ENCODE assay signal across 8 mouse cellular contexts in the genomic region with DNA sequence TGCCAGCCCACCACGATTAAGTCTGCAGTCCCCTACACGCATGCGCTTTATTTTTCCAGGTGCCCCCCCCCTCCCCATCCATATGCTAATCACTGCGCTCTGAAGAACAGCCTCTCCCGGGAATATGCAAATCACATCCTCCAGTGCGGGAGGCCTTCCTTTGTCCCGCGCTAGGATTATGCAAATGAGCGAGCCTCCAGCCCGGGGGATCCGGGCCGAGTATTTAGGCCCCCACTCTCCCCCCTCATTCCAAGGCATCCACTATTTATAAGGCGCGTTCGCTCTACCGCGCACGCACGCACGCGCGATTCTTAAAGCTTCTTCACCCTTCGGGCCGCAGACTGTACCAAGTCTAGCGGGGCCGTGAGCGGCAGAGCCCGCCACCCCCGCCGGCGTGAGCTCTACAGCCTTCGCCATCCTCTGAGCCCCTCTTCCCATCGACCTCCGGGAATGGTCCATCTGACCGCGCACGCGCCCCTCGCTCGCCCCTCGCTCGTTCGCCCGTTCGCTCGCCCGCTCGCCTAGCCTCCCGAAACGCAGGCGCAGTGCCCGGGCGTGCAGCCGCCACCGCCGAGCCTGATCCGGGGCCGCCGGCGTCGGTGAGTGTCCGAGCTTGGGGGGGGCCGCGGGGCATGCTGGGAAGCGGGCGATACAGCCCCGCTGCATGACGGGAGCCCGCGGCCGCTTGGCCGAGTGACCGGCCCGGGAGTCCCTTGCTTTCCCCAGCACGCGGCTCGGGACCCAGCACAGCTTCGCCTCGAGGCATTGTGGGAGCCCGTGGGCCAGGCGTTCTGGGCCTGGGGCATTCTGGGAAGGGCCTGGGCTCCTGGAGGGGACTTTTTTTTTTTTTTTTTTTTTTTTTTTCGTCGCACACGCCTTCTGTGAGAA. TPM values are rescaled to one million over a fixed set of nuclear protein-coding genes. Genes with fewer than 3 reads are reported as not detected.
DNase-seq lines count a peak whose midpoint lies in the region; ATAC-seq and TF ChIP-seq lines count a peak whose summit lies in the region.

Gene Zfp428, plus strand, starts transcription at position 169 of the 888 bp plus-strand sequence.

- no peak for TF ChIP-seq CTCF in E14TG2a.4 (conservative IDR thresholded peaks at IDR 0.05; ENCODE audit: low read length)
- TF ChIP-seq CTCF in liver, embryonic 14.5 days (IDR thresholded peaks at IDR 0.05; ENCODE audit: low read depth): no peak

- under 1% methylated on average over 84 of the region's 84 CpGs for WGBS in forebrain, embryonic 10.5 days
- under 1% methylated on average over 75 of the region's 84 CpGs for WGBS in heart, embryonic 14.5 days
- WGBS in liver, embryonic 14.5 days (ENCODE audit: insufficient replicate concordance): under 1% methylated on average over 84 of the region's 84 CpGs
- under 1% methylated on average over 80 of the region's 84 CpGs for WGBS in neural tube, embryonic 11.5 days
- under 1% methylated on average over 84 of the region's 84 CpGs for WGBS in stomach, embryonic 16.5 days

- no peaks in the 10 kb centered on the region for H3K27me3 ChIP-seq in E14TG2a.4 (ENCODE audit: insufficient read depth, low read length)
- peaks cover 20% of the 10 kb centered on the region for H3K27me3 ChIP-seq in forebrain, embryonic 10.5 days (ENCODE audit: poor library complexity, severe bottlenecking)
- peaks cover 21% of the 10 kb centered on the region for H3K27me3 ChIP-seq in heart, embryonic 14.5 days (ENCODE audit: control insufficient read depth, insufficient read depth, low read length)
- peaks cover 12% of the 10 kb centered on the region for H3K27me3 ChIP-seq in liver, embryonic 14.5 days (ENCODE audit: control insufficient read depth, insufficient read depth, low read length)
- H3K27me3 ChIP-seq in neural tube, embryonic 11.5 days (ENCODE audit: control insufficient read depth, insufficient read depth, low read length): no peaks in the 10 kb centered on the region
- 0 out of 2 replicates have a peak, but pooled peaks cover 2% of the 10 kb centered on the region for H3K27me3 ChIP-seq in stomach, embryonic 16.5 days (ENCODE audit: control insufficient read depth, insufficient read depth, low read length)

- H3K36me3 ChIP-seq in E14TG2a.4 (ENCODE audit: insufficient read depth, low read length): peaks cover 36% of the 10 kb centered on the region
- H3K36me3 ChIP-seq in forebrain, embryonic 10.5 days (replicated peaks): peaks cover 34% of the 10 kb centered on the region
- H3K36me3 ChIP-seq in heart, embryonic 14.5 days (ENCODE audit: control insufficient read depth, insufficient read depth, low read length): peaks cover 4% of the 10 kb centered on the region; the same call in 1 of the 2 replicates
- no peaks in the 10 kb centered on the region for H3K36me3 ChIP-seq in liver, embryonic 14.5 days (replicated peaks; ENCODE audit: control insufficient read depth, insufficient read depth, low read depth)
- peaks cover 2% of the 10 kb centered on the region for H3K36me3 ChIP-seq in neural tube, embryonic 11.5 days (ENCODE audit: control insufficient read depth, insufficient read depth, low read length)
- H3K36me3 ChIP-seq in stomach, embryonic 16.5 days (ENCODE audit: control insufficient read depth, insufficient read depth, low read length): no peaks in the 10 kb centered on the region

- peaks cover 88% of the 10 kb centered on the region for H3K4me1 ChIP-seq in E14TG2a.4 (replicated peaks; ENCODE audit: low read depth, low read length)
- peaks cover 48% of the 10 kb centered on the region for H3K4me1 ChIP-seq in forebrain, embryonic 10.5 days
- peaks cover 11 to 24% of the 10 kb centered on the region in 2 experiments for H3K4me1 ChIP-seq in heart, embryonic 14.5 days (ENCODE audit: control insufficient read depth in 2 of 2, insufficient read depth in 2 of 2, low read length in 2 of 2)
- H3K4me1 ChIP-seq in liver, embryonic 14.5 days (replicated peaks; ENCODE audit: control insufficient read depth in 2 of 2, insufficient read depth in 2 of 2, low read length in 1 of 2): peaks cover 0 to 10% of the 10 kb centered on the region in 2 experiments; a peak in 3 of 4 replicates
- H3K4me1 ChIP-seq in neural tube, embryonic 11.5 days (ENCODE audit: control insufficient read depth, insufficient read depth, low read length): peaks cover 19% of the 10 kb centered on the region
- H3K4me1 ChIP-seq in stomach, embryonic 16.5 days (ENCODE audit: control insufficient read depth, insufficient read depth, low read length): peaks cover 22% of the 10 kb centered on the region

- no peak for TF ChIP-seq EP300 in liver, embryonic 14.5 days (IDR thresholded peaks at IDR 0.05; ENCODE audit: low read depth)

- ATAC-seq in heart, embryonic 14.5 days (ENCODE audit: insufficient number of reproducible peaks, insufficient read depth, low FRiP score, low read depth): peak; percentile 85
- ATAC-seq in liver, embryonic 14.5 days (ENCODE audit: insufficient read depth): peak; percentile 83
- peak; percentile 89 for ATAC-seq in neural tube, embryonic 11.5 days (ENCODE audit: insufficient read depth, low FRiP score, low TSS enrichment)
- ATAC-seq in stomach, embryonic 16.5 days (ENCODE audit: insufficient read depth, low FRiP score): peak; percentile 88

- peak within 1 kb of the TSS; percentile 100 for H3K27ac ChIP-seq in forebrain, embryonic 10.5 days
- H3K27ac ChIP-seq in heart, embryonic 14.5 days (replicated peaks in 1 of 2; ENCODE audit: control insufficient read depth in 1 of 2, insufficient read depth in 1 of 2, low read depth in 2 of 2, low read length in 2 of 2): peak within 1 kb of the TSS; percentile 89 to 99
- H3K27ac ChIP-seq in liver, embryonic 14.5 days: no peak within 1 kb of the TSS
- peak within 1 kb of the TSS; percentile 99 for H3K27ac ChIP-seq in neural tube, embryonic 11.5 days (ENCODE audit: low read depth, low read length)
- H3K27ac ChIP-seq in stomach, embryonic 16.5 days (ENCODE audit: low read length): peak within 1 kb of the TSS; percentile 99

- H3K9me3 ChIP-seq in E14TG2a.4 (ENCODE audit: low read length): no peaks in the 10 kb centered on the region
- no peaks in the 10 kb centered on the region for H3K9me3 ChIP-seq in forebrain, embryonic 10.5 days
- H3K9me3 ChIP-seq in heart, embryonic 14.5 days (ENCODE audit: control insufficient read depth, low read length): no peaks in the 10 kb centered on the region
- H3K9me3 ChIP-seq in liver, embryonic 14.5 days (ENCODE audit: control insufficient read depth, low read length): no peaks in the 10 kb centered on the region
- no peaks in the 10 kb centered on the region for H3K9me3 ChIP-seq in neural tube, embryonic 11.5 days (ENCODE audit: control insufficient read depth, low read length)
- H3K9me3 ChIP-seq in stomach, embryonic 16.5 days (replicated peaks; ENCODE audit: control insufficient read depth, low read length): no peaks in the 10 kb centered on the region

- peak within 1 kb of the TSS; percentile 92 for H3K4me3 ChIP-seq in E14TG2a.4 (replicated peaks; ENCODE audit: low read length)
- peak within 1 kb of the TSS; percentile 75 for H3K4me3 ChIP-seq in forebrain, embryonic 10.5 days
- peak within 1 kb of the TSS; percentile 64 to 70 for H3K4me3 ChIP-seq in heart, embryonic 14.5 days (ENCODE audit: control insufficient read depth in 1 of 2, insufficient read depth in 1 of 2, low read depth in 1 of 2, low read length in 2 of 2)
- peak within 1 kb of the TSS; percentile 66 to 81 for H3K4me3 ChIP-seq in liver, embryonic 14.5 days (ENCODE audit: insufficient read depth in 1 of 2, low read depth in 2 of 2, low read length in 2 of 2)
- peak within 1 kb of the TSS; percentile 60 for H3K4me3 ChIP-seq in neural tube, embryonic 11.5 days (ENCODE audit: low read depth, low read length)
- peak within 1 kb of the TSS; percentile 81 for H3K4me3 ChIP-seq in stomach, embryonic 16.5 days (replicated peaks; ENCODE audit: low read length)

- H3K9ac ChIP-seq in heart, embryonic 14.5 days (ENCODE audit: low read length): peak within 1 kb of the TSS; percentile 96
- H3K9ac ChIP-seq in liver, embryonic 14.5 days (replicated peaks): peak within 1 kb of the TSS; percentile 75
- H3K9ac ChIP-seq in neural tube, embryonic 11.5 days (ENCODE audit: low read length): peak within 1 kb of the TSS; percentile 99
- H3K9ac ChIP-seq in stomach, embryonic 16.5 days (ENCODE audit: low read length): peak within 1 kb of the TSS; percentile 99

- DNase-seq in c-Kit-positive CD71-negative TER-119-negative erythroid progenitor cells, embryonic 14.5 days (ENCODE audit: low read depth): peak; percentile 38
- peak; percentile 91 for DNase-seq in forebrain, embryonic 10.5 days (ENCODE audit: extremely low spot score, low spot score)
- peak; percentile 95 for DNase-seq in kidney, postnatal 10 days
- peak; percentile 50 to 55 (median 53) for DNase-seq in liver, embryonic 14.5 days (ENCODE audit: low read depth in 3 of 3, low spot score in 3 of 3)
- peak; percentile 92 for DNase-seq in neural tube, embryonic 11.5 days (ENCODE audit: low spot score)

- peak within 1 kb of the TSS; percentile 80 for H3K4me2 ChIP-seq in heart, embryonic 14.5 days (ENCODE audit: low read length)
- H3K4me2 ChIP-seq in liver, embryonic 14.5 days (ENCODE audit: low read depth): peak within 1 kb of the TSS; percentile 93
- peak within 1 kb of the TSS; percentile 79 for H3K4me2 ChIP-seq in neural tube, embryonic 11.5 days (ENCODE audit: low read depth)
- H3K4me2 ChIP-seq in stomach, embryonic 16.5 days (ENCODE audit: low read depth, low read length): peak within 1 kb of the TSS; percentile 91

RNA-seq across cellular contexts. Expression of gene Zfp428, which starts in this region (rescaled TPM):
- polyA plus RNA-seq in forebrain, embryonic 10.5 days (2016; fragmentation: Nextera tagmentation; extraction: Ambion mirVana): 111 and 113 TPM in 2 replicates
- 23.7 and 28.2 TPM in 2 replicates for polyA plus RNA-seq in heart, embryonic 14.5 days (2014; fragmentation: Nextera tagmentation; extraction: Ambion mirVana)
- polyA plus RNA-seq in liver, embryonic 14.5 days (2012; rRNA removed): 3.8 and 4.0 TPM in 2 replicates
- polyA plus RNA-seq in liver, embryonic 14.5 days (2014; fragmentation: Nextera tagmentation; extraction: Ambion mirVana): 2.3 TPM in 2 replicates
- 69.2 and 79.1 TPM in 2 replicates for polyA plus RNA-seq in neural tube, embryonic 11.5 days (2014; fragmentation: Nextera tagmentation; extraction: Ambion mirVana)
- 22.3 and 24.6 TPM in 2 replicates for polyA plus RNA-seq in stomach, embryonic 16.5 days (2015; fragmentation: Nextera tagmentation; extraction: Ambion mirVana)

Comparison
In these comparisons a context has a peak if more than half of its experiments do, and no peak if none do; other contexts are left out.
1. DNase-seq: peak in every context shown above with its lines; median percentile 95 in kidney, postnatal 10 days; 92 in neural tube, embryonic 11.5 days; 91 in forebrain, embryonic 10.5 days; 53 in liver, embryonic 14.5 days; 38 in c-Kit-positive CD71-negative TER-119-negative erythroid progenitor cells, embryonic 14.5 days.